Mouse (Mus musculus) heart, adult 9 months (tissue): ENCODE measurements around the gene Cend1.

Source experiments
- DNase-seq, 2 experiments: peaks; one replicate each; pipeline ENCODE4 v3.0.0; 2022; ENCODE audit warnings: low spot score in 2 of 2

Cend1 gene

GRCm38 (mm10) chr7:141443081-141443821 lies 14.0 kb upstream of the Cend1 start:
- DNase-seq, result peak in 1 of 2 experiments; percentile 18

DNA sequence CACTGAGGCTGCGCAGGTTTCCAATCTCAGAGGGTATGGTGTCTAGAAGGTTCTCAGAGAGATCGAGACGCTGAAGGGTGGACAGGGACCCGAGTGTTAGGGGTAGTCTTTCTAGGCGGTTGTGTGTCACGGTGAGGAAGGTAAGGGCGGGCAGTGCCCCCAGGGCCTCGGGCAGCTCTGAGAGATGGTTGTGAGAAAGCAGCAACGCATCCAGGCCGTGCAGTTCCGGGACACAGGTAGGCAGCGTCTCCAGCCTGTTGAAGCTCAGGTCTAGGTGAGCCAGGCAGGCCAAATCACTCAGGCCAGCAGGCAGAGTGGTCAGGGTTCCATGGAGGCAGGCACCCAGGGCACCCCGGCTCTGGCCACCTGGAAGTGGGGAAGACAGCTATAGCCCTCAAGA lies 12.9 kb upstream of the Cend1 start:
- no peak for DNase-seq

DNA sequence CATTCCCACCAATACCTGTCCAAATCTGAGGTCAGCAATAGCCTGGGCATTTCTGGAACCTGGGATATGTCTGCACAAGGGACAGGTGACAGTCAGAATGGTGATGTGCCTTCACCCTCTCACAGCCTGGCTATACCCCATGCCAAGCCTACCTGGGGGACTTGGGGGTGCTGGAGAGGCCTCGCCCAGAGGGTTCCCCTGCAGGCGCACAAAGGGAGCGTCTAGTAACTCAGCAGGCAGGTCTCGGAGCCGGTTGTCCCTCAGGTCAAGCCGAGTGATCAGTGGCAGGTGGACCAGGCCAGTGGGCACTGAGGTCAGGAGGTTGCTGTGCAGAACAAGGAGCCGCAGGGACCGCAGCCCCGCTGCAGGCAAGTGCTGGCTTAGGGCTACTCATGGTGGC lies 12.2 kb upstream of the Cend1 start:
- DNase-seq, result no peak

DNA sequence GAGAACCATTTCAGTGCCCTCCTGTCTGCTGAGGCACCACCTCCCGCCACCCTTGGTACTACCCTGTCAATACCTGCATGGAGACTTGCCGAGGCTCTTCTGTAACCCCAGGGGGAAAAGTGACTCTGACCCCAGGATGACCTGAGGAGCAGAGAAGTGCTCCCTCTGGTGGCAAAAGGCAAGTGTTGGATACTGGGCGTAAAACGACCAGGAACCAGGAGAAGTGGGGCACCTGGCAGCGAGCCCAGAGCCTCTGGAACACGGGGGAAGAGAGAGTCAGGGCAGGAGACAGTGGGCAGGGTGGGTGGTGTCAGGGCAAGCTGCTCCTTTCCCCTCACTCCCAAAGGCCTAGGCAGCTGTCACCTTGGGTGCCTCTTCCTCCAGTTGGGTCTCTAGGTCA lies 11.3 kb upstream of the Cend1 start:
- peak in 1 of 2 experiments; percentile 28 for DNase-seq

GRCm38 (mm10) chr7:141439811-141440210 lies 10.5 kb upstream of the Cend1 start:
- no peak for DNase-seq

GRCm38 (mm10) chr7:141439140-141439679 lies 9.9 kb upstream of the Cend1 start:
- no peak for DNase-seq

- DNase-seq, result no peak
These were observed 9.1 kb upstream of the Cend1 start for GRCm38 (mm10) chr7:141438201-141438968.

GRCm38 (mm10) chr7:141437178-141438120 lies 8.2 kb upstream of the Cend1 start, which contains the start of gene Slc25a22:
Gene Slc25a22, minus strand, starts transcription at chr7:141437892.
- DNase-seq, result peak; percentile 77 to 84

GRCm38 (mm10) chr7:141436523-141436892 lies 7.2 kb upstream of the Cend1 start:
- DNase-seq, result no peak

- no peak for DNase-seq
These were observed 6.7 kb upstream of the Cend1 start for GRCm38 (mm10) chr7:141435856-141436522.

DNA sequence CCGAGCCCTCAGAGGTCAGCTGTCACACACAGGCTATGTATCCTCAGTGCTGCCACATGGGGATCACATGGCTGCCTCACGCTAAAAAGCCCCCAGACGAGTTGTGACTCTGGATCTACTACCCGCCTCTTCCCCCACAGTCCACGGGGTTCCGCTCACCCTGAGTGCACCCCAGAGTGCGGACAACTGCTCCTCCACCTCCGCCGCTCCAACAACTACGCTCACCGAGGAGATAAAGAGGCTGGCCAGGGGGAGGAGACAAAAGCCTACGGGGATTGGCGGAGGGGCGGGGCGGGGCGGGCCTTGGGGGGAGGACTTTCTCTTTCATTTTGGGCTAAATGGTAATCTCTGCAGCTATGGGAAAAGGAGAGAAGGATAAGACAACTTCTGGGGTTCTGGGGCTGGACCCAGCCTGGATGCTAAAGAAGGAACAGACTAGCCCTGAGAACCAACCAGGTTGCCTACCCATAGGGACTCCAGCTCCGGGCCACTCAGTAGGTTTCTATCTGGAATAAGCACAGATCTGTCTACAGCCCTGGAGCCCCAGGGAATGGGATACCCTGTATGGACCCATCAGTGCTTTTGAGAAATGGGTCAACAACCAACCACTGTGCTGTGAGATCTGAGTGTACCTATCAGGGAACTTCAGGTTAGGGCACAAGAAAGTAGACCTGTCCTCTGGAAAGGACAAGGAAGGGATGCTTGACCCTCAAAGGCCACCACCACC lies 6.0 kb upstream of the Cend1 start:
- DNase-seq, result peak; percentile 71 to 75

- no peak for DNase-seq
These were observed 5.2 kb upstream of the Cend1 start for GRCm38 (mm10) chr7:141434464-141434863.

DNA sequence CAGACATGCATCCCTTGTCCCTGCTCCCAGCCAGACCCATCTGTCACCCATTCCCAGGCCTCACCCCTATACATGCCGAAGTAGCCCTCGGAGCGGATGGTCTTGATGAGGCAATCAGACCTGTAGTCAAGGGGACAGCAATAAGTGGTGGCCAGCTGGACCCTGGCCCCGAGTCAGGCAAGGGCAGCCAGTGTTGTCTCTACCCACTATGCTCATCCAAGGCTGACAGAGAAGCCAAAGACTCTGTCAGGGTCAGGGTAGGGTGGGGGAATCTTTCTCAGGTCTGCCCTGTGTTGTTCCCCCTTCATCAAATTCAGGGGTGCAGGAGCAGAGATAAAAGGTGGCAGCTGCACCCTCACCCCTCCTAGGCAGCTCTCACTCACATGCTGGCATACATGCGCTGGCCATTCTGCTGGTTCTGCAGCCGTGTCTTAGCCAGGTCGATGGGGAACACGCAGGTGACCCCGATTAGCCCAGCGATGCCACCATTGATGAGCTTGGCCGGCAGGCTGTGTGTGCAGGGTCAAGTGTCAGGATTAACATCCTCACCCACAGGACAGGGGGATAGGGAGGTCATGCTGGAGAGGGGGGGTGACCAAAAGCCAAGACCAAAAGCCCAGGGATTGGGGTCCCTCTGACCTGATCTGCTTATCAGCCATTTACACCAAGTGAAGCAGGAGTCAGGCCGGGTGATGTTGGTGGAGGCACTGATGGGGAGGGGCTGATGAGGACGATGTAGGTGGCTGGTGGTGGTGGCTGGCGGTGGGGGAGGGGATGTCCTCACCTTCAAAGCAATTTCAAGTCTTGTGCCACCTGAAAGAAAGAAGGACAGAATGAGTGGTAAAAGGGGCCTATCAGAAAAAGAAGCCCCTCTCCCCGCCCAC lies 4.5 kb upstream of the Cend1 start:
- no peak for DNase-seq

GRCm38 (mm10) chr7:141432741-141433516 lies 3.6 kb upstream of the Cend1 start:
- peak in 1 of 2 experiments; percentile 79 for DNase-seq

DNA sequence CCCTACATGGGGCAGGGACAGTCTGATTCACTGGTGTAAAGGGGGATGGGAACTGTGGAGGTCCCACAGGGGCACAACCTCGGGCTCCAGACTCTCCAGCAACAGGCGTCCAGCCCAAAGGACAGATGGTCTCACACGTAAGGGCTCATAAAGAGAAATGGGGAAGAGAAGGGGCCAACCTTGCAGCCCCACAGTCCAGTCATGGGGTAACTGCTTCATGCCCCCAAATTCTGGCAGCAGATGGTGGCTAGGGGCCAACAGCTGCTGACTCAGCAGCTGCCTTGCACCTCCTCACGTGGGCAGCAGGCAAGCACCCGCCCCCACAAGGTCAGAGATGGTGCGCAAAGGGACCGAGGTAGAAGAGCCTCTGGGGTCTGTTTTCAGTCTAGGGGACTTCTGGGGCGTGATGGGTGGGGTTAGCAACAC lies 2.9 kb upstream of the Cend1 start:
- DNase-seq, result no peak

GRCm38 (mm10) chr7:141431434-141432185 lies 2.3 kb upstream of the Cend1 start:
- no peak for DNase-seq

DNA sequence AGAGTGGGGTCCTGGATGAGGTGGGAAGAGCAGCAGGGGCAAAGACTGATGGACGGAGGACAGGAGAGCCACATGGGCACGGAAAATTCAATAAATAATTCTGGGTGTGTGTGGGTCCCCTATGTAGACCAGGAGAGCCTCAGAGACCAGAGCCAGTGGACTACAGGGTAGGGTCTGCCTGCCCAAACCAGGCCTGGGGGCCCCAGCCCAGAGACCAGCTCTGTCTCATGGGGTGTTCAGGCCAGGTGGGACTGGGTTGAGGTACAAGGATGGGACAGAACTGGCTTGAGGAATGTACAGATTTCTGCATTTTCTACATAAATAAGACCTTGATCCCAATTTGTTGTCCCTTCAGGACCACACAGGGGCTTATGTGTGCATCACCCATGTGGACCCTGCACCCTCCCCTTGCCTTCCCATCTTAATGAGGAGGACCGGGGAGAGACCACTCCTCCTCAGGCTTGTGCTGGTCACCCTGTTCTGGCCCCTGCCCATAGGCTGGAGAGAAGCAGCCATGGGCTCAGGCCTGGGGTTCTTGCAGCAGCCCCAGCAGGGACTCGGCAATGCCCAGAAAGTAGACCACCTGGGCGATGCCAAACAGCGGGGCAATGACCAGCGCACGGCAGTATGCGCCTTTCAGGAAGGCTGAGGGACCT lies 1.4 kb upstream of the Cend1 start:
- no peak for DNase-seq
